Mouse (Mus musculus) NIH3T3 (cell line): Measurements from ENCODE around the gene Zfp655.
"Not testable (repeated sequence)": the region's sequence is repeated elsewhere in the genome, so short reads cannot be mapped to it uniquely, and the experiment has no call there.

Source experiments
- DNase-seq: peaks from one replicate; pipeline ENCODE4 v3.0.0-alpha.2; 2012; ENCODE audit warnings: low read depth

Zfp655 gene

DNA sequence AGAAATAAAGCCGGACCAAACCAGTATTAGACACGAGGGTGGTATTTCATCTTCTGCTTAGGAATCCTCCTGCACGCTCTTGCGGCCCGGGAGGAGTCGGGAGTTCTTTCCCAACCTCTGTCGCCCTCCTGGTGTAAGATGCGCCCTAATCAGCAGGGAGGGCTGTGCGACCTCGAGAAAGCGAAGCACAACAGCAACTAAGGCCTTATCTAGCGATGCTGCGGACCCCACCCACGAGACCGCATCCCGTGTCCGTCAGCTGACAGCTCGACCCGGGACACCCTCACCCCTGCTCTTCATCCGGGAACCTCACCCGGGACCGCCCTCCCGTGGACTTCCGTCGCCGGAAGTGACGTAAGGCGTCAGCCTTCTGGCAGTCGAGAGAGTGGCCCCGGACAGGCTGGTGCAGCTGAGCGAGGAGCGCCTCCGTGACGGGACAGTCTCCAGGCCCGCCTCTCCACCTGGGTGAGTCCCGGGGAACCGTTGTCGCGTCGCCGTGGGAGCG lies at the start of gene Zfp655:
TSS of gene Zfp655 (plus strand) at position 349 of the 505 bp plus-strand sequence.
- peak; percentile 99 for DNase-seq

DNA sequence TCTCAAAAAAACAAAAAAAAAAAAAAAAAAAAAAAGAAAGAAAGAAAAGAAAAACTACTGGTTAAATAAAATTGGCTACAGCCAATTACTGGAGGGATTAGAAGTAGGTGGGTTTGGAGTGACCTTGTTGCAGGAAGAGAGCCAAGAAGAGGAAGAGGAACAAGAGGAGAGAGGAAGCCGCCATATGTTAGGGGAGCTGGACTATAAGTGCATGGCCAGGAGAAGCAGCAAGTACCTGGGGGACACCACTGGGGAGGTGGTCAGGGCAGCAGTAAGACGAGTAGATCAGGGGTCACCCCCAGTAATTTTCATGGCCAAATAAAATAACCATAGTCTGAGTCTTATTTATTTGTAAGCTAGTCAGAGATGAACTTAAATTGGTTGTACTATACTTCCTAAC lies 46.3 kb upstream of the Zfp655 start:
- DNase-seq, result no peak

DNA sequence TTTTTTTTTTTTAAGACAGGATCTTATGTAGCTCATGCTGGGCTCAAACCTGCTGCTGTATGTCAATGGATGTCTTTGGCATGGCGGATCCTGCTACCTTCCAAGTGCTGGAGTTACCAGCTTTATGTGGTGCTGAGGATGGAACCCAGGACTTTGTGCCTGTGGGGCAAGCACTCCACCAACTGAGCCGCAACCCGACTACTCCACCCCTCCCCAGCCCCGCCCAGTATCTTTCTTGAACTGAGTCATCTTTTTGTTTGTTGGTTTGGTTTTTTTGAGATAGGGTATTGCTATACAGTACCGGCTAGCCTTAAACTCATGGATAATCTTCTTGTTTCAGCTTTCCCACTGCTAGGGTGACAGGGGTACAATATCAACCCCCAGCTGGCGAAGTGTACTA lies 42.1 kb upstream of the Zfp655 start:
- DNase-seq, result no peak

DNA sequence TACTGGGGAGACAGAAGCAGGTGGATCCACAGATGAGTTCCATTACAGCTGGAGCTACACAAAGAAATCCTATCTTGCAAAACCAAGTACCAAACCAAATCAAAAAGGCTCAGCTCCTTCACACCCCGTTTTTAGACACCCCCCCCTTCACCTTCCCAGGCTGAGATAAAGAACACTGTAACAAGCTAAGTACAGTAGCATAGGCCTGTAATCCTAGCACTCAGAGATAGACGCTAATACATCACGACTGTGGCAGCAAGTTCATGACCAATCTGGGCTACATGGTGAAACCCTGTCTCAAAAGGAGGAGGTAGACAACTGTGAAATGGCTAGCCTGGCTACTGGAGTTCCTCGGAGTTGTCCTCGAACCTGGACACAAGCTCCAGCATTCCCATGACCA lies 41.1 kb upstream of the Zfp655 start:
- DNase-seq, result no peak

DNA sequence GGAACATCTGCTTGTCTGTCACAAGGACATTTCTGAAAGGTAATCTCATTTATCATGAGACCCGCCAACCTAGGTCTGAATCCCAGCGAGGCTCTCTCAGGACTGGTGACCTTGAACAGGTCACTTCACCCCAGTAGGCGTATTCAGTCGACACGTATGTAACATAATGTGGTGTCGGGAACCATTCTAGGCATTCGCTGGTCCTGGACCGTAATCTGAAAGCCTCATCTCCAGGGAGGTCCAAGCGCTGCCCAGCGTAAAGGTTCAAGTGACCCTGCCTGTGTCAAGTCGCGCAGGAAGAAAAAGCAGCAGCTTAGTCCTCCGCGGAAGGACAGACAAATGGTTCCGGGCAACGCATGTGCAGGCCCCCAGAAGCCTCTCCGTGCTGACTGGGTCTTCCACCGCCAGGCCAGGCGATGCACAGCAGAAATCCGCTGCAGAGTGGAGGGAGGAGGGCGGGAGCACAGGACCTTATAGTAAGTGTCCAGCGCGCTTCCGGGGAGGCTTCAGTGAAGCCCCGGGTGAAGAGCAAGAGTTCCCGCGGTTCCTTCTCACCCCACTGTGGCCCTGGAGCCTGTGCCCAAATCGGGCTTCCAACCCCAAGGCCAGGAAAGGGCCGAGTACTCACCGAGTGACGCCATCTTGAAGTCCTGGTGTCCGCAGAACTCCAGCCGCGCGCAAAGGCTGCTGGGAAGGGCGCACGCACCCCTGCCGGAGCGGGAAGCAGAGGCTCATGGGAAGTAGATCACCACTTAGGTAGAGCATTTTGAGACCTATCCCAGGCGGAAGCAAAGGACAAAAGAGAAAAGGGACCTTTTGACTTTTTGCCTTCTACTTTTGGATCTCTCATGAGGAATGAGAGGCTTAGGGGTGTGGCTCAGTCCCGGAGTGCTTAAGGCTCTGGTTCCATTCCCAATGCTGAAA lies 40.4 kb upstream of the Zfp655 start:
- peak; percentile 94 for DNase-seq

DNA sequence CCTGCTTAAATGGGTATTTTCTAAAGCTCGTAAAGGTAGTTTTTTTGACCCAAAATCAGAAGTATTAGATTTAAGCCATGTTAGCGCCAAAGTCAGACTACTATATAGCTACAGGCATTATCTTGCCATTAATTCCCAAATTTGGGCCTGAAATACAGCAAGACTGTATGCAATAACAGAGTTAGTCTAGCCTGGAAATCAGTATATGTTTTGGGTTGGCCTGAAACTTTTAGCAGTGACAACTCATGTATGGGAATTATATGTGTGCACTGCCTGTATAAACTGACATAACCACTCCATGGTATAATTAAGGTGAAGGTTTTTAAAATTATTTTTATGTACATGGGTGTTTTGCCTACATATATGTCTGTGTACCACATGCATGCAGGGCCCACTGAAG lies 39.6 kb upstream of the Zfp655 start, which contains the start of gene Atp5j2:
TSS of gene Atp5j2 (minus strand) at position 101 of the 400 bp plus-strand sequence.
- DNase-seq, result no peak

DNA sequence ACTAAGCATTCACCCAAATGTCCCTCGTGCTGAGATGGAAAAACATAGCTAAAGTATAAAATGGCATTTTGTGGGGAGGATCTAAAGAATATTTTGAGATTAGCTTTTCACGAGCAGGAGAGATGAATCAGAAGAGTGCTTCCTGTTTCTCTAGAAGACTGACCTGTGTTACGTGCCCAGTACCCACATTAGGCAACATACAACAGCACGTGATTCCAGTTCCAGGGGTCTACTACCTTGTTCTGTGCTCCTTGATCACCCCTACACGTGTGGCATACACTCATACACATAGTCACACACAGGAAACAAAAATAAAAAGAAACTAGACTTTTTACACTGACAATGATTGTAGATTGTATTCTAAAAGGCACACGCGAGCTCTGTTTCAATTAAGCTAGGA lies 31.1 kb upstream of the Zfp655 start:
- DNase-seq, result no peak

DNA sequence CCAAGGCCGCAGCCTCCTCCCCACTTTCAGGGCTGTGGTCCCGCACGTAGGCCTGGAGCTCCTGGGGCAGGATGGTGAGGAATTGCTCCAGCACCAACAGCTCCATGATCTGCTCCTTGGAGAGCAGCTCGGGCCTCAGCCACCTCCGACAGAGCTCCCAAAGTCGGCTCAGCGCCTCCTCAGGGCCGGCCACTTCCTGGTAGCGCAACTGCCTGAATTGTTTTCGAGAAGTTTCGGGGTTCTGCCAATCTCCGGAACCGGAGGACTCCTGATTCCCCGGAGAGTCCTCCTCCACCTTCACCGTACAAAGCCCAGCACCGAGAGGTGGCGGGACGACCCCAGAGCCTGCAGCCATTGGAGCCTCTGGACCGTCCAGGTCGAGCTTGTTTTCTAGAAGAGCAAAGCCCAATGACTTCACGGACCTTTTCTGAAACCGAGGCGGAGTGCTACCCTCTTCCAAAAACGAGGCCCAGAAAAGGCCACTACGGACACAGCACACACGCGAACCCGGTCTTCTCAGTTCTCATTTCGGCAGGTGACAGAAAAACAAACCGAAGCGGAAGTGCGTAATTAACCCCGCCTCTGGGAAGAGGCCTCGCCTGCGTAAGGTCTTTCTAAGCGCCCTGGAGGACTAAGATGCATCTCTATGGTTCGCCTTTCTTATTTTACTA lies 30.1 kb upstream of the Zfp655 start, which contains the start of gene Zkscan14:
TSS of gene Zkscan14 (minus strand) at position 548 of the 671 bp plus-strand sequence.
- peak; percentile 87 for DNase-seq

DNA sequence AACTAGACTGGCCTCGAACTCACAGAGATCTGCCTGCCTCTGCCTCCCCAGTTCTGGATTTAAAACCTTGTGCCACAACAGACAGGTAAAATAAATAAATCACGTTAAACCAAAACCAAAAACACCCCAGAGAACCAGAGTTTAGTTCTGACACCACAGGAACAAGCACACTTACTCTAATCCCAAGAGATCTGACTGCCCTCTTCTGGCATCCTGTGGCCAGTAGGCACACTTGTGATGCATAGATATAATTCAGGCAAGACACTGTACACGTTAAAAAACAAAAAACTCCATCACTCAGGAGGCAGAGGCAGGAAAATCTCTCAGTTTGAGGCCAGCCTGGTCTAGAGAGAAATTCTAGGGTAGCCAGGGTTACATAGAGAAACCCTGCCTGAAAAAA lies 29.1 kb upstream of the Zfp655 start:
- no peak for DNase-seq

DNA sequence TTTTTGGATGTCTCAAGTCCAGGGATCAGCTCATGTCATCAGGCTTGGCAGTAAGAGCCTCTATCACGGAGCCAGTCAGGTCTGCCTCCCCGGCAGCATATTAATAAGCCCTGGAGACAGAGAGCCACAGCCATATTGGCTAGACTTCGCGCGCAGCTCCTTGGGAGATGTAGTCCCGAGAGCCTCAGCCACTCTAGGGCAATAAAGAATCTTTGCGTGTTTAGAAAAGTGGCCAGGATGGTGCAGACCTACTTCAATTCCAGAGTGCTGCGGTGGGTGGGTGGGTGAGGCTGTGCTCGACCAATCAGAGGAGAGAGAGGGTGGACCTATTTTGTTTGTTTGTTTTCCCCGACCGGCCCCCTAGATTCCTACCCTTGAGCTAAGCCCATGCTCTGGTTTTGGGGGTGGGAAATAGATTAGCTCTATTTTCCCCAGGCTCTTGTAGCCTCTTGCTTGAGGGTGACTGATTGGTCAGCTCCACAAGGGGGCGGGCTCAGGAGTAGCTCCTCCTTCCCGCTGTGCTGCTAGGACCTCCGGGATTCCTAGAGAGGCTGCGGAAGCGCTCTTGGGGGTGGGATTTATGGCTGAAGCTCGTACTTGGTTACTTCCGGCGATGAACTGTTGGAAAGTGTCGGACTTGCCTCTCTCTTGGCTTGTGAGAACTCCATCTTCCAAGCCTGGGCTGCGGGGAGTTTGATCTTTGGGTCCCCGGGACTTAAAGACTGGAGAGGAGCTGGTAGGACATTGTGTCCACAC lies 27.4 kb upstream of the Zfp655 start, which contains the start of gene Zkscan5:
TSS of gene Zkscan5 (plus strand) at position 627 of the 756 bp plus-strand sequence.
- peak; percentile 98 for DNase-seq

DNA sequence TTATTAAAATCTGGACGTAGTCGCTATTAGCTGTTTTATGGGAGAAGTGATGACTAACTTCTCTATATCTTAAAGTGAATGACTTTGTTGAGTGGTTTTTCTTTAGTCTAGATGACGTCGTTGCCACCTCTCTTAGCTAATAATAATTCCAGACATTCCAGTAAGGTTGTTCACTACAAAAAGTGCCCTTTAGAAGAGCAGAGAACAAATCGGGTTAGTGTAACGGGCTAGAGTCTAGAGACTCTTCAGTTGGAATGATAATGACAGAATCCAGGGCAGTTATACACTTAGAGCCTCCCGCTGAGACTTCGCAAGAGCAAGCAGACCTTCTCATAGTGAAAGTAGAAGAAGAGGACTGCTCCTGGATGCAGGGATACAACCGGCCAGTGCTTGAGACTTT lies 26.5 kb upstream of the Zfp655 start:
- DNase-seq, result peak; percentile 62

DNA sequence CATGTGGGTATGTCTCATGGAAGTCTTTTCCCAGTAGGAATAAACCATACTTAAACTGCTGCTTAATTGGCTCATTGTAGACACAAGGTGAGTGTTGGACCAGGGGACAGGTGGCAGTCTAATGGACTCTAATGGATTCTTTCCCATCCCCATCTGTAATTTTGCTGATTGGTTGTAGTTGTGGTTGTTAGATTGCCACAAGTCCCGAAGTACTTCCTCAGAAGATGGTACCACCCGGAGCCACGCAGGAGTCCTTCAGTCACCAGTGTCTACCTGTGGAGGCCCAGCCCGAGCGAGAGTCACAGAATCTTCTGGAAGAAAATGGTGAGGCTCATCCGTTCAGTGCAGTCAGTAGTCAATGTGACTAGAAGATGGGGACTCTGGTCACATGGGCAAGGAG lies 24.1 kb upstream of the Zfp655 start:
- no peak for DNase-seq

DNA sequence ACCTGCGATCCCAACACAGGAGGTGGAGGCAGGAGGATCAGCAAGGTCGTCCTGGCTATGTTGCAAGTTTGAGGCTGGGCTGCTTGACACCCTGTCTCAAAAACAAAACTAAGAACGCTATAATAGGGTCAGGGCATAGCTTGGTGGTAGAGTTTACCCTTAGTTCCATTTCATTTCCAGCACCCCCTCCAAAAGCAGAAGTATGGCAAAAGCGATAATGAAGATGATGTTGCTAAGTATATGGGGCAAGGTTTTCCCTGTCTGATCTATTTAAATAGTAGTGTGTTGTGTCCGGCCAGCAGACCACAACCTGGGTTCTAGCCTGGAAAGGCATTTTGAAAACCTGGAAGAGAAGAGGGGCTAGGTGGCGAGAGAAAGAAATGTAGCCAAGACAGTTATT lies 23.6 kb upstream of the Zfp655 start:
- DNase-seq, result no peak

DNA sequence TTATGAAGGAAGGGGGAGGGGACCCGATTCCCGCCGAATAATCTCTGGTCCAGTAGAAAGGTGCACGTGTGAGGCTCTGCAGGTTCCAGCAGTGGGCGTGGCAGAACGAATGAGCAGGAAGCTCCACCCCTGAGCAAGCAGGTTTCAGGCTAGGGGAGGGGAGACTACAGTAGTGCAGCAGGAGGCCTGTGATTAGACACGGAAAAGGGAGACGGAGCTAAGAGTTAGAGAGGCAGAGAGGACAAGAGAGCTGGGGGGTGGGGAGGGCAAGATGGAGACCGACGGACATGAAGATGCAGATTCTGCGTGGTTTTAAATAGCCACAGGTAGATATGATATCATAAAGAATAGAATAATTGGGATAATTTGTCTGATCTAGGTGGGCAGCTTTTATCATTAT lies 23.1 kb upstream of the Zfp655 start:
- not testable (repeated sequence) for DNase-seq

DNA sequence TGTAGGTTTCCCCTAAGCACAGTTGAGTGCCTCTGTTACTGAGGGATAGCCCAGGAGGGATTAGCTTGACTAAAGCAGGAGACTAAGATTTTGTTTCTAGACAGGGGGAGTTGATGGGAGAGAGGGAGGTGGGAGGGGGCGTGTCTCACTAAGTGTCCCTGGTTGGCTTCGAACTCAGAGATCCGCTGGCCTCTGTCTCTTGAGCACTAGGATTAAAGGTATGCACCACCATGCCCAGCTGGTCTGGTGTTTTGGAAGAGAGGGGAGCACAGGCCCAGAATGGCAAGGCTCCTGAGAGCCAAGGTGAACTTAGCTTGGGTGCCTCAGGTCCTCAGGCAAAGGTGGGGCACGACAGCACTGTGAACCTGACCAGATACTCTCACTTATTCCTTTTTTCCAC lies 20.2 kb upstream of the Zfp655 start:
- no peak for DNase-seq

DNA sequence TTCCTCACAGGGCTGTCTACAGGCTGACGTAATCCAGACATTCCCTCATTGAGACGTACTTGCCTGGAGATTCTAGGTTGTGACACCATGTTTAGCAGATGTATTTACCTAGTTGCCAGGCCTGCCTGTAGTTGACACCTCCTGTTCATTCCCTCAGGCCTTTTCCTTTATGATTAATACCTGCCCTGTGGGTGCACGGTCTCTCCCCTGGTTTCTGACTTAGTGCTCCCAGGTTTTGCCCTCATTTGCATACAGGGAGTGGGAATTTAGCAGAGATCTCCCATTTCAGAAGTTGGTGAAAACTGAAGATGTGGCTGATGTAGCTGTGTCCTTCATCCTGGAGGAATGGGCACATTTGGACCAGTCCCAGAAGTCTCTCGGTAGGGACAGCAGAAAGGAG lies 19.3 kb upstream of the Zfp655 start:
- DNase-seq, result no peak

DNA sequence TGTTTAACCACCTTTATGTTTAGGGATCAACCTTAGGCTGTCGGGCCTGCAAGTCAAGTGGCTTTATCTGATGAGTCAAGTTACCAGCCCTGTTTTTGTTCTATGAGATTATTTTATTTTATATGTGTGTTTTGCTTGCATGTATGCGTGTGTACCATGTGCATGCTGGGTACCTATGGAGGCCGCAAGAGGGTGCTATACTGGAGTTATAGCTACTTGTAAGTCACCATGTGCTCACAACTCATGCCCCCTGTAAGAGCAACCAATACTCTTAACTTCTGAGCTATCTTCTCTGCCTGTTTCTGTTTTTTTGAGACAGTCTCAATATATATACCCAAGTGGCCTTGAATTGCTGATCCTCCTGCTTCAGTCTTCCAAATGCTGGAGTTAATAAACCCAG lies 18.0 kb upstream of the Zfp655 start:
- no peak for DNase-seq

DNA sequence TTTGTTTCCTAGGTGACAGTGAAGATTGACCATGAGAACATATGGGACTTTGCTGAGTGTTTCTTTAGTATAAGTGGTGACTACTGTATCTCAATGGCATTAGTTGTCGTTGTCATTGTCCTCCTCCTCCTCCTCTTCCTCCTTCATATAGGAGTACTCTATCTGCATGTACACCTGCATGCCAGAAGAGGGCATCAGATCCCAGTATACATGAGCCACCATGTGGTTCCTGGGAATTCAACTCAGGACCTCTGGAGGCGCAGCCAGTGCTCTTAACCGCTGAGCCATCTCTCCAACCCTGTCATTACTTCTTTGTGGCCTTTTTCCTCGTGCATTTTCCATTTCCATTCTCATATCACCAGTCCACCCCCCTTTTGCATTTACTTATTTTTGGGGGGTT lies 16.8 kb upstream of the Zfp655 start:
- DNase-seq, result peak; percentile 21

DNA sequence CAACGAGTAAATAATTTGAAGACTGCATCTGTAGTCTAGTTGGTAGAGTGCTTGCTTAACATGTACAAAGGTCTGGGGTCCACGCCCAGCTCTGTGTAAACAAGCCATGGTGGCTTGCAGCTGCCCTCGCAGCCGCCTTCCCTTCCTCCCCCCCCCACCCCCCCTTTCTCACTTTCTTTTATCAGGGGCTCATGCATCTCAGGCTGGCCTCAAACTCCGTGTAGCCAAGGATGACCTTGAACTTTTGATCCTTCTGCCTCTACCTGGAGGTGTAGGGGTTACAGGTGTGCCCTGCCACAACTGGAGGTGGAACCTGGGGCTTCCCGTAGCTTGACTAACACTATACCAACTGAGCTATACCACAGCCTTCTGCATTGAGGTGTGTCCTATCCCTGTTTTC lies 13.8 kb upstream of the Zfp655 start:
- no peak for DNase-seq

DNA sequence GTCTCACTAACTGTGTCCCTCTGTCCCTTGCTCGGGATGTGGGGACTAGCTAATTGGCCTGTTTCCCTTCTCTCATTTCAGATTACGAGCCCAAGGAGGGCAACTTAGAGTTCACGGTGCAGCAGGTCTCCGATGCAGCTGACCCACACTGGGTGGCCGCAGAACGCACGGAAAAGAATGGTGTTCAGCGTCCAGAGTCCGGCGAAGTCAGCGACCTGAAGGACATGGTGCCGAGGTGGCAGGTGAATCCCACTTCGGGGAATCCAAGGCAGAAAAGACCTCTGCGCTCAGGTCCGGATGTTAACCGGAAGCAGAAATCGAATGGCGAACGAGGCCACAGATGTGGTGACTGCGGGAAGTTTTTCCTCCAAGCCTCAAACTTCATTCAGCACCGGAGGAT lies 13.3 kb upstream of the Zfp655 start:
- DNase-seq, result no peak

DNA sequence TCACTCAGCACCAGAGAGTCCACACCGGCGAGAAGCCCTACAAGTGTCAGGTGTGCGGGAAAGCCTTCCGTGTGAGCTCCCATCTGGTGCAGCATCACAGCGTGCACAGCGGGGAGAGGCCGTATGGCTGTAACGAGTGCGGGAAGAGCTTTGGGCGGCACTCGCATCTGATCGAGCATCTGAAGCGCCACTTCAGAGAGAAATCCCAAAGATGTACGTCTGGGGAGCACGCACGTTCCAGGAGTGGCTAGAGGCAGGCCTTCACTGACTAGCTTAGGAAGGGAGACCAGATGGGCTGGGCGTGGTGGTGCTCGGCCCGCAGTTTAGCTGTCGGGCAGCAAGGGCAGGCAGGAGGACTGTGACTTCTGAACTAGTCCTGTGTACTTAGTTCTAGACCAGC lies 12.8 kb upstream of the Zfp655 start:
- no peak for DNase-seq

DNA sequence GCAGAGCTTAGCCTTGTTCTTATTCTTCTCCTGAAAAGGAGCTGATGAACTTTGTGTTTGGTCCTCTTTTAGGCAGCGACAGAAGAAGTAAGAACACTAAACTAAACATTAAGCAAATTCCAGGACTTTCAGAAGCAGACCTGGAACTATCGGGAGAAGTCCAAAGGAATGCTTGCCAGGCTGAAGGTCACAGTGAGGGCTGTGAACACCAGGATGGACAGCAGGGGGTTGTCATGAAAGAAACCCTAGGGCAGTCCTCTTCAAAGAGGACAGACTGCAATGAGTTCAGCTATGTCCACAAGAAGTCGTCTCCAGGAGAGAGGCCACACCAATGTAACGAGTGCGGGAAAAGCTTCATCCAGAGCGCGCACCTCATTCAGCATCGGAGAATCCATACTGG lies 11.5 kb upstream of the Zfp655 start:
- no peak for DNase-seq
